Mouse (Mus musculus) left cerebral cortex, adult 6 months (tissue): ENCODE measurements around the gene Olfr591. TPM values are rescaled to one million over a fixed set of nuclear protein-coding genes. Genes with fewer than 3 reads are reported as not detected.

Experiments used
- long read RNA-seq, 2 experiments: library from polyadenylated mRNA; unstranded; transcript quantifications; one replicate each; pipeline ENCODE4 v2.0.0; 2019 to 2020
- polyA plus RNA-seq: library from polyadenylated mRNA; unstranded; fragments of <200 nt; fragmentation: Nextera tagmentation; gene quantifications from 2 replicates; pipeline ENCODE4 v1.2.3, GENCODE M21; 2021

The Olfr591 gene
- polyA plus RNA-seq, result not detected in 2 replicates
- long read RNA-seq, experiment 1, result 0 reads
- long read RNA-seq, experiment 2, result 0 reads

DNA sequence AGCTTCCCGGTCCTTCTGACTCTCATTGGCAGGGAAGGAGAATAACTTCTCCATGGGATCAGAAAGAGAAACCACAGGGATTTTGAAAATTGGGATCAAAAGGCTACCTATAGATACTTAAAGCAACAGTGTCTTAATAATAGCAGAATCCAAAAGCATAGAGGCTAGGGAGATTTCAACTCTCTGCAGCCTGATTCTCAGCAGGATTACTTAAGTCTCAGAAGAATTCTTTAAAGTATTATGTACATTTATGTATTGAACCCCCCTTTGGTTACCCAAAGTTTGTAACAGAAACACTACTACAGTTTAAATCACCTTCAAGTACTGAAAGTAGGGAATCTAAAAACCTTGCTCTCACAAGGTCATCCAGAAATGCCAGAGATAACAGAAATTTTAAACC lies at the start of gene Olfr591:
TSS of gene Olfr591 (minus strand) at position 101 of the 400 bp plus-strand sequence.

DNA sequence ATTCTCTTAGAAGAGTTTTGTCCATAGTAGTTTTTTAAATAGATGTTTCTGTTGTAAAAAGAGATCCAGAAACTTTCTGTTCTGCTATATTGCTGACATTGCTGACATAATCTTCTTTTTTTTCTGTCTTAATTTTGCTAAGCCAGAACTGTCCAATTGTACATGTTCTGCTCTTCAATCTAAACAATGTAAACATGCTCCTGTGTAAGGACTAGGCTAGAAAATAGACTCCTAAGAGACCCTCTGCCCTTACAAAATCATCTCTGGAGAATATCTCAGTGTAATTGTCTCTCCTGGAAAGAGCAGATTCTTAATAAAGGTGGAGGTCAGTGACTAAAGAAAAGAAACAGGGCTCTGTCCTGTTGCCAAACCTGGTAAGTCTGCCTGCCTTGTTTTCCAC lies 38.6 kb upstream of the Olfr591 start, which contains the start of gene Olfr594:
TSS of gene Olfr594 (plus strand) at position 301 of the 400 bp plus-strand sequence.

DNA sequence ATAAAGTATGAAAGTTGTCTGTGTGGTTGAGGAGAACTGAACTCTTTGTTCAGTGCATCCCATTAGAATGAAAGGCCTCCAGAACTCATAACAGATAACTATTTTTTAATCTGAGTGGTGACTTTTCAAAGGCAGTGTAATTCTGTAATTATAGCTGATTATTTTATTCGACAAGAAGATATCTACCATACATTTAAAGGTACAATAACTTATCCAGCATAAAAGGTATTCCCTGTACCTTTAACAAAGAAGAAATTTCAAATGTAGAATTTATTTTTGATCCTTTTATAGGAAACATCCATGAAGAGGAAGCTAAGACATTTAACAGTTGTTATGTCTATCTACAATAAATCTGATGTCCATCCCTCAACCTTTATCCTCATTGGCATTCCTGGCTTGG lies 33.4 kb upstream of the Olfr591 start, which contains the start of gene Olfr593:
TSS of gene Olfr593 (plus strand) at position 301 of the 400 bp plus-strand sequence.

DNA sequence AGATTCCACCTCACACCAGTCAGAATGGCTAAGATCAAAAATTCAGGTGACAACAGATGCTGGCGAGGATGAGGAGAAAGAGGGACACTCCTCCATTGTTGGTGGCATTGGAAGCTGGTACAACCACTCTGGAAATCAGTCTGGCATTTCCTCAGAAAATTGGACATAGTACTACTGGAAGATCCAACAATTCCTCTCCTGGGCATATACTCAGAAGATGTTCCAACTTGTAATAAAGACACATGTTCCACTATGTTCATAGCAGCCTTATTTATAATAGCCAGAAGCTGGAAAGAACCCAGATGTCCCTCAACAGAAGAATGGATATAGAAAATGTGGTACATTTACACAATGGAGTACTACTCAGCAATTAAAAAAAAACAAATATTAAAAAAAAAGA lies 6.4 kb upstream of the Olfr591 start, which contains the start of gene Olfr592:
TSS of gene Olfr592 (plus strand) at position 301 of the 400 bp plus-strand sequence.

GRCm38 (mm10) chr7:103156256-103156655 lies 21.9 kb downstream of the Olfr591 start, which contains the start of gene Olfr589:
Gene Olfr589 (minus strand): TSS chr7:103156356.

DNA sequence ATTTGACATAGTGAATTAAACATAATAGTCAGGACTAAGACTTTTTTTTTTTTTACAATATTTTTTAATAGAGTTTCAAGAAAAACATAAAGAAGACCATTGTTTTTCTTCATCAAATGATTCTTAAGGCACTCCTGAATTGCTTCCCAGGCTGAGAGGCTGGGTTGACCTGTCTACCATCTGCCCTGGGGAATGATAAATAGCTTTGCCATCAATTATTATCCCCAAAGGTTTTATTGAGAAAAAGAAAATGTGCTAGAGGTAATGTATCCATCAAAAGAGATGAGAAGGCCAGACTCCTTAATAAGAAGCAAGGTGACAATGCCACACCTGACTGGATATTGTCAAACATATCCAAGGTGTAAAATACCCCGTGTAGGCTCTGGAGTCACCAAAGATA lies 37.6 kb downstream of the Olfr591 start, which contains the start of gene Olfr588-ps1:
TSS of gene Olfr588-ps1 (plus strand) at position 301 of the 400 bp plus-strand sequence.

DNA sequence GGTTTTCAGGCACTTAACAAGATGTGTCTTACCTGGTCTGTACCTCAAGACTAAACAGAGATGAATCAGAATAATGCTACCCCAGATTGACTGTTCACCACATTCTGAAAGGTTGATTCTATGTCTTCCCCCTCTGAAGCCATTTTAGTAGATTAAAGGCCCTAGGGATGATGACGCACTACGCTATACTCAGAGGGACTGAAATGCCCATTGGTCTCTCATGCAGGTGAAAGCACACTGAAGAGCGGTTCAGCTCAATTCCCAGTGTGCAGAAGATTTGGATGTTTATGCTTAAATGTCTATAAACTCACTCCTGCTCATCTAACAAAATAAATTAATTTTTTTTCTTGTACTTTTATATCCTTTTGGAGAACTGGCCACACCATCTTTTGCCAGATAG lies 52.6 kb downstream of the Olfr591 start, which contains the start of gene Olfr586:
TSS of gene Olfr586 (minus strand) at position 101 of the 400 bp plus-strand sequence.

Other genes starting within 250 kb of the Olfr591 start
- not detected in 2 replicates for gene Olfr573-ps1, start 235.8 kb downstream of the Olfr591 start, polyA plus RNA-seq
- not detected in 2 replicates for gene Olfr574, start 229.9 kb downstream of the Olfr591 start, polyA plus RNA-seq
- gene Olfr575, start 219.6 kb downstream of the Olfr591 start, polyA plus RNA-seq, result 0.11 TPM in 1 of 2 replicates, not detected in the other
- not detected in 2 replicates for gene Olfr576, start 215.7 kb downstream of the Olfr591 start, polyA plus RNA-seq
- not detected in 2 replicates for gene Olfr577, start 202.4 kb downstream of the Olfr591 start, polyA plus RNA-seq
- gene Olfr578, start 189.0 kb downstream of the Olfr591 start, polyA plus RNA-seq, result not detected in 2 replicates
- gene Olfr582, start 140.3 kb downstream of the Olfr591 start, polyA plus RNA-seq, result not detected in 2 replicates
- not detected in 2 replicates for gene Olfr583, start 127.0 kb downstream of the Olfr591 start, polyA plus RNA-seq
- not detected in 2 replicates for gene Olfr584, start 96.5 kb downstream of the Olfr591 start, polyA plus RNA-seq
- not detected in 2 replicates for gene Olfr585, start 80.6 kb downstream of the Olfr591 start, polyA plus RNA-seq
- gene Olfr586, start 52.7 kb downstream of the Olfr591 start, polyA plus RNA-seq, result not detected in 2 replicates
- not detected in 2 replicates for gene Olfr588-ps1, start 37.5 kb downstream of the Olfr591 start, polyA plus RNA-seq
- not detected in 2 replicates for gene Olfr589, start 22.0 kb downstream of the Olfr591 start, polyA plus RNA-seq
- not detected in 2 replicates for gene Olfr592, start 6.5 kb upstream of the Olfr591 start, polyA plus RNA-seq
- gene Olfr593, start 33.5 kb upstream of the Olfr591 start, polyA plus RNA-seq, result not detected in 2 replicates
- gene Olfr594, start 38.7 kb upstream of the Olfr591 start, polyA plus RNA-seq, result not detected in 2 replicates
- gene Usp17ld, start 74.2 kb upstream of the Olfr591 start, polyA plus RNA-seq, result not detected in 2 replicates
- not detected in 2 replicates for gene Olfr596, start 127.3 kb upstream of the Olfr591 start, polyA plus RNA-seq
- not detected in 2 replicates for gene Olfr597, start 138.0 kb upstream of the Olfr591 start, polyA plus RNA-seq
- gene Olfr598, start 145.2 kb upstream of the Olfr591 start, polyA plus RNA-seq, result not detected in 2 replicates
- gene Olfr599, start 157.6 kb upstream of the Olfr591 start, polyA plus RNA-seq, result not detected in 2 replicates
- not detected in 2 replicates for gene Olfr600, start 171.3 kb upstream of the Olfr591 start, polyA plus RNA-seq
- gene Olfr601, start 184.3 kb upstream of the Olfr591 start, polyA plus RNA-seq, result not detected in 2 replicates
- gene Olfr603, start 207.8 kb upstream of the Olfr591 start, polyA plus RNA-seq, result not detected in 2 replicates
- gene Usp17lc, start 236.7 kb upstream of the Olfr591 start, polyA plus RNA-seq, result not detected in 2 replicates